Mouse (Mus musculus): ENCODE measurements around the gene Cux1.

GRCm38 (mm10) chr5:136511378-136511777 lies 55.9 kb downstream of the Cux1 start:
- no peak for TF ChIP-seq CTCF (IDR thresholded peaks at IDR 0.05; ENCODE audit: insufficient read depth, low read depth, low read length)
- TF ChIP-seq POLR2A (IDR thresholded peaks at IDR 0.05; ENCODE audit: insufficient read depth, low read depth, low read length), result no peak

All from olfactory bulb, adult 2 months (tissue).